Mouse (Mus musculus) adrenal gland, postnatal 36 days (tissue): Measurements from ENCODE around the gene Tmem222. TPM values are rescaled to one million over a fixed set of nuclear protein-coding genes. Genes with fewer than 3 reads are reported as not detected.

Experiments
- DNase-seq, 2 experiments: peaks; one replicate each; pipeline ENCODE4 v3.0.0; 2021; ENCODE audit warnings: mixed read lengths in 1 of 2
- long read RNA-seq, 2 experiments: library from polyadenylated mRNA; stranded (forward); transcript quantifications; one replicate each; pipeline ENCODE4 v2.0.0; 2021; ENCODE audit warnings: borderline sequencing depth in 2 of 2
- total RNA-seq, 2 experiments: library from RNA; stranded (reverse); gene quantifications; 2 replicates each; pipeline ENCODE4 v1.2.3; 2021

The Tmem222 gene
- 10 to 100 TPM; 64.0 to 74.4 TPM for total RNA-seq
- long read RNA-seq, experiment 1, transcript Tmem222-201 (6 exons, 1,484 nt) = major isoform, 79 of 87 reads
- long read RNA-seq, experiment 1, partial matches to known transcripts = 1 of 87 reads
- long read RNA-seq, experiment 1, other reads (novel, unspliced or antisense) = 3 of 87 reads
- long read RNA-seq, experiment 2, transcript Tmem222-201 (6 exons, 1,484 nt) = major isoform, 36 of 40 reads
- long read RNA-seq, experiment 2, partial matches to known transcripts = 2 of 40 reads
- long read RNA-seq, experiment 2, other reads (novel, unspliced or antisense) = 2 of 40 reads

DNA sequence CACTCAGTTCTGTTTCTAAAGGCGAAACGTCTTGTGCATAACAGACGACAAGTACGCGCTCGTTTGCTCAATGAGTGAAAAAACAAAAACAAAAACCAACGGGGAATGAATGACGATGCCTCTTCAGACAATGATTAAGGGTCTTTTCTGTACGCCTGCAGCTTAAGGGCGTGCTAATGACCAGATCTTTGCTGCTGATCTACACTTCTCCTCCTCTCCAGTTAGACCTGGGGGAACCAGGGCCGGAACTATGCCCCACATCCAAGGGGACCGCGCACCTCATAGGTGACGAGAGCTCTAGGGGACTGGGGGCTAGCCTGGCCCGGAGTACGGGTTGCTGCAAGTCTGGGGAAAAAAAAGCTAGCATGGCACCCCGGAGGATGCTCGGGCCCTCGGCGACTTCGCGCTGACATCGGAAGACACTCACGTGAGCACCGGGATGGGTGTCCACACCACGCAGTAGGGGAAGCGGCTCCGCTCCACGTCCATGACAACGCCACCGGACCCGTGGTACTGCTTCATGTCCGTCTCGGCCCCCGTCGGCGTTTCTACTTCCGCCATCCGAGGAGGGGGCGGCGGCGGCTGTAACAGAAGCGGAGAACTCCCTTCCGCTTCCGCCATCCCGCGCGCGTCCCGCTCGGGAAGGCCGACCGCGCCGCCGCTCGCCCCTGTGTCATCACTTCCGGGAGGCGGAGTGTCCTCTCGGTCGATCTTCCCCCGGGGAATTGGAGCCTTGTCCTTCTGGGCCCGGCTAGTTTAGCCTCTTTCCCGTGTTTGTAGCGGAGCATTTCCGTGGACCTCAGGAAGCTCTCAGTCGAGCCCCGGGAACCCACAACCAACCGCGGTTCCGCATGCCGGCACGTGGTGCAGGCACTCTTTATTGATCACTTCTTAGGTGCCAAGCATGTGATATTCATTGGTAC, at the start of gene Tmem222:
Gene Tmem222, minus strand, starts transcription at position 689 of the 923 bp plus-strand sequence.
- peak; percentile 96 for DNase-seq

DNA sequence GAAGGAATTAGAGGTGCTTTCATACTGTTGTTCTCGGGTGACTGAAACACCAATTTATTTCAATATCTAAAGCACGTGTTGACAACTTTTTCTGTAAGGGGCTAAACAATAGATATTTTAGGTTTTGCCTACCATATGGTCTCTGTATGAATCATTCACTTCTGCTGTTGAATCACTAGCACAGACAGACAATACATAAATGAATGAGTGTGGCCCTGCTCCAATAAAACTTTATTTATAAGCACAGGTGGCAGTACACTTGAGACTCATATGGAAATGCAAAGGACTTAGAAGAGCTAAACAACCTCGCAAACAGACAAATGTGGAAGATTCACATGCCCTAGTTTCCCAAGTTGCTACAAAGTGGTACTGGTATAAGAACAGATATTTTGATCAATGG, 42.1 kb upstream of the Tmem222 start:
- no peak for DNase-seq

DNA sequence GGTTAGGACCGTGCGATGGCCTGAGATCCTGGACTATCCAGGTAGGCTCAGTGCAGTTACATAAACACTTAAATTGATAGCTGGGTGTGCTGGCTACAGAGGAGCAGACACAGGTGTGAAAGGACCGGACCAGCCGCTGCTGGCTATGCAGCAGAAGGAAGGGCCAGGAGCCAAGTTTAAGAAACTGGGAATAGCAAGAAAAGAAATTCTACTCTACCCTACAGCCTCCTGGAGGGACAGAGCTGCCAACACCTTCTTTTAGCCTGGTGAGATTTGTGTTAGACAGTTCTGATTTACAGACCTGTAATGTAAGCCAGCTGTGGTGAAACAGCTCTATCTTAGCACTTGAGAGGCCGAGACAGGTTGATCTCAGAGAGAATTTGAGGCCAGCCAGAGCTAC, 38.4 kb upstream of the Tmem222 start:
- DNase-seq = no peak

DNA sequence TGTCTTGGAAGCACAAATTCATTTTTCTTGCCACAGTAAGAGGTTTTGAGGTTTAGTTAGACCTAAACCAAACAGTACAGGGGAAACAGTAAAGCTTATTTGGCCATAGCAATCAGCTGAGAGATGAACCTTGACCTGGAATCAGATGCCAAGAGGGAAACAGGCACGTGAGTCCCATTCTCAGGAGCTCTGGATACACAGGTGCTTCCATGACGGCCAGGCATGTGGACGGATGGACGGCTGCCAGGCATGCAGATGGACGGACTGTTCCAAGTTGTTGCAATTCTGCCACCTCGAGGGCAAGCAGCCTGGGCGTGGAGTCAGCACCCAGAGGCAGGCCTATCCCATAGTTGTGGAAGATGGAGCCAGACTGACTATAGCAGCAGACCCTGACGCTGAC, 37.3 kb upstream of the Tmem222 start:
- peak; percentile 44 to 66 for DNase-seq

DNA sequence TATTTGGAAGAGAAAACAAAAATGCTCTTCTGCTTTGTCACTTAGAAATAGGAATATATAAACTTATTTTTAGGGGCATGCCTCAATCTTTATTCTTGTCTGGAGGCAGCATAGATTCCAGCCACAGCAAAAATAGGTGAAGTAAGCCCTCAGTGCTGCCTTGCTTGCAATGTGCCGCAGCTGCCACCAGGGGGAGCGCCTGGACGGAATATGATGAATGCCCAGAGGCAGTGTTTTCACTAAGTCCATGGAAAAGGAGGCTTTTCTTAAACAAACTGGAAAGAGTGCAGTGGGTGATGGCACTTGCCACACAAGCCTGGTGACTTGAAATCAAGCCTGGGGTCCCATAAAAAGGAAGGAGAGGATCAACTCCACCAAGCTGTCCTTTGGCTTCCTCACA, 32.4 kb upstream of the Tmem222 start:
- peak; percentile 91 to 93 for DNase-seq

DNA sequence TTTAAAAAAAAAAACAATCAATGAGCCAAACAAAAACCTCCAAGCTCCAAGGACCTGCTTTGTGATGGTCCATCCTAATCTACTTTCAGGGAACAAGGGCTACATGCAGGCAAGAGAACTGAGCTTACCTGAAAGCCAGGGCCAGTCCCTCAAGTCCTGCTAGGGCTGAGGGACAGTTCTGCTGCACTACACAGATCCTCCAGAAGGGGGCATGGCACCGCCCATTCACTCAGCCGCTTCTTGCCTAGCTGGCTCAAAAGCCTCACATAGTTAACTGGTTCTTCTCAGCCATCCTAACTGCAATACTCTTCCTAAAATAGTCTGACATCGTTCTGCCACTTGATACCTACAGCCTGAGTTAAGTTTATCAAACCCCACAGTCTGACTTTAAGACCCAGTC, 29.7 kb upstream of the Tmem222 start:
- DNase-seq = peak; percentile 61 to 70

DNA sequence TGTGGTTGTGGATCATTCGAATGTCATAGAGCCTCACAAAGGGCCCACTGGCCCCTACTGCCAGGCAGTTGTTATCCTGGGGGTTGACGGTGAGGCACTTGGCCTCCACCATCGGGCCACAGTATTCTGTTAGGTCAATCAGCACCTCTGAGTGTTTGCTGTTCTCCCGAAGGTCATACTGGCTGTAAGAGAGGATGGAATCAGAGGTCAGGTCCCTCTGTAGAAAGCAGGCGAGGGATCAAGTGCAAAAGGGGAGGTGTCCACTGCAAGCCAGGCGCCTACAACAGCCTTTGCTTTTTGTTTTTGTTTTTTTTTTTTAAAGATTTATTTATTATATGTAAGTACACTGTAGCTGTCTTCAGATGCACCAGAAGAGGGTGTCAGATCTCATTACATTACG, 28.2 kb upstream of the Tmem222 start:
- DNase-seq = no peak

DNA sequence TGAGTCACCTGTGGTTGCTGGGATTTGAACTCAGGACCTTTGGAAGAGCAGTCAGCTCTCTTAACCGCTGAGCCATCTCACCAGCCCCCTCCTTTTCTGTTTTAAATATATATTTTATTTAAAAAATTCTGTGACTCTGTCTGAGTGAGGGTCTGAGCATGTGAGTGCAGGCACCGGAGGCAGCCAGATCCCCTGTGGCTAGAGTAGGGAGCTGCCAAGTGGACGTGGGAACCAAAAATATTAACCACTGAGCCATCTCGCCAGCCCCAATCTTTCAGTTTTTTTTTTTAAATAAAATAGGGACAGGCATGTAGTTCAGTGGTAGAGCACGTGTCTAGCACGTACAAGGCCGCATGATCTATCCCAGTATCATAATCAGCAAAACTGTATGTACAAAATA, 27.2 kb upstream of the Tmem222 start:
- no peak for DNase-seq

GRCm38 (mm10) chr4:133302668-133303067, 25.1 kb upstream of the Tmem222 start:
- no peak for DNase-seq

- DNase-seq = peak; percentile 66 to 77
These were observed 24.2 kb upstream of the Tmem222 start for GRCm38 (mm10) chr4:133301802-133302201.

- DNase-seq = no peak
These were observed 22.8 kb upstream of the Tmem222 start for GRCm38 (mm10) chr4:133300421-133300820.

GRCm38 (mm10) chr4:133299701-133300100, 22.1 kb upstream of the Tmem222 start:
- DNase-seq = no peak

DNA sequence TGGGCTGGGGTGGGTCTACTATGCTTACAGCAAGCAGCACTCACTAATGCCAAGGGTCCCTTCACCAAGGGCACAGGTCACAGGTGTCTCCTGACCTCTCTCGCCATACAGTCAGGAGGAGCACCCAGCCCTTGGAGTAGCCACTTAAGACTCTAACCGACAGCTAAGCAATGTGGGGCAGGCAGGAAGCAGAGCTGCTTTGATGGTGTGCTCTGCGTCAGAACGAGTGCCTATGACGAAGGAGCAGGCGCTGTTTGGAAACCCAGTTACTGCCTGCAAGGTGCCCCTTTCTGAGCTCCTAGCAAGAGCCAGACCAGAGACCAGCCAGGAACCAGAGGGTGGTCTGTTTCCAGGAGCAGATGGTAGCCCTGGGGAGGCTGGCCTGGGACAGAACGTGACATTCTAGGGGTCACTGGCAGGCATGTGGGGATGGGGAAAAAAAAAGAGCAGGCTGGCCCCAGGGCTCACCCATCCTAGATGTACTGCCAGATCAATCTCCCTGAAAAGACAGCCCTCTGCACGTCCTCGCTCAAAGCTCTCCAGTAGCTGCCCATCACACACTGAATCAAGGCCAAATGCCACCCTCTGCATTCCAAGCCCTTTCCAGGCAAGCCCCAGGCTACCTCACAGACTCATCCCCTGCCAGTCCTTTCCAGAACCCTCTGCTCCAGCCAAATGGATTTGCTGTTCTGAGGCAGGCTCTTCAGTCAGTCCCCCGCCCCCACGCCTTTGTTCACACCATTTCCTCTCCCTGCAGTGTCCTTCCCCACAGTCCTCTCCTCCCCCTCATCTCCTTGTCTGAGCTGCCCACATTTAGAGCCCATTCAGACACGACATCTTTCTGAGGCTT, 21.1 kb upstream of the Tmem222 start:
- peak; percentile 39 to 48 for DNase-seq

DNA sequence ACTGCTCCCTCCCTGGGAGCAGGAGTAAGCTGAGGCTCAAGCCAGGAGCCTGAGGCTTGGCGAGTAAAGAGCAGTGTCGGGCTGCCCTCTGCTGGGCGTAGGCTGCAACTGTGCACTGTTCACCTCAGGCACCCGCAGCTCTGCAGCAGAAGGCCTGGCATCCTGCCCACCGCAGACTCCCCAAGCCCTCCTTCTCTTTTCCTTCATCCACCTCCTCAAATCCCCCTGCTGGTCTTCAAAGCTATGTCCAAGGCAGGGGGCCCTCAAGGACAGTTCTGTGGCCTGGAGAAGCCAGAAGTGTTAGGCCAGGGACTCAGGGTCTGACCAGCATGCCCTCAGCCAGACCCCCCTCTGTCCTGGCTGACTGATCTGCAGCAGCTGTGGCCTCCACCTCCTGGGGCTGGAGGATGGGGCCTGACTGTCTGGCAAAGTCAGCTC, 20.2 kb upstream of the Tmem222 start:
- peak; percentile 83 to 89 for DNase-seq

GRCm38 (mm10) chr4:133297360-133297759, 19.8 kb upstream of the Tmem222 start:
- DNase-seq = peak; percentile 22 to 41

GRCm38 (mm10) chr4:133294084-133294483, 16.5 kb upstream of the Tmem222 start:
- no peak for DNase-seq

DNA sequence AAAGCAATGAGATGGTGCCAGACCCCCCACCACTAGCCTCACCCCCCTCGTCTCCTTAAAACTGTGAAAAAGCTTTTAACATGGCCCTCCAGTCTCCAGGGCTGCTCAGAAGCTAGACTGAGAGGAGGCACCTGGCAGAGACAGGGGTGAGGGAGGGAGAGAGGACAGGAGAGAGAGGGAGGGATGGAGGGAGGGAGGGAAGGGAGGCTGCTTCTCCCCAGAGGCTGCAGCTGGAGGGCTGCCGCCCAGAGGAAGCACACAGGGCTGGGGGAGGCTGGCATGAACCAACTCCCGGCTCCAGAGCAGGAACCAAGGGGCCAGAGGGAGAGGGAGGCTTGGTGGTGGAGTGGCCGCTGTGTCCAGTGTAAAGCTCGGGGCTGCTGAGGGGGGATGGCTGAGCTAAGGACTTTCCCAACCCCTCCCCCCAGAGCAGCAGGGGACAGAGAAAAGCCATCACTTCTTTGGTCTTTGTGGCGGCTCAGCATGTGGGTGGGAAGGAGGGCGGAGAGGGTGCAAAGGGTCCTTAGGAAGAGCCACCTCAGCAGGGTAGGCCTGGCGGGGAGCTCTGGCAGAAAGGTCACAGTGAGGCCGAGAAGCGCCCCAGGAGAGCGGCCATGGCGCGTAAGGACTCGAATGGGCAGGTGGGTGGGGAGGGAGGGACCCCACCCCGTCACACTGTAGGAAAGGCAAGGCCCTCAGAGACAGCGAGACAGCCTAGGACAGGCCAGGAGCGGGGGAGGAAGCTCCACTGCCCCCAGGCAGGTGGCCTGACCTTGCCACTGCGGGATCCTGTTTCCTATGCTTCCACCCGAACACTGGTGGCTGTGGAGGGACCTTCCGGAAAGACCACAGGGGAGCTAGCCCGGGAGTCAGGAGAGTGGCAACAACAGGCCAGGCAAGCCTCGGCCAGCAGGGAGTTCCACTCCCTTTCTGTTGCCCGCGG, 15.6 kb upstream of the Tmem222 start:
- DNase-seq = no peak

DNA sequence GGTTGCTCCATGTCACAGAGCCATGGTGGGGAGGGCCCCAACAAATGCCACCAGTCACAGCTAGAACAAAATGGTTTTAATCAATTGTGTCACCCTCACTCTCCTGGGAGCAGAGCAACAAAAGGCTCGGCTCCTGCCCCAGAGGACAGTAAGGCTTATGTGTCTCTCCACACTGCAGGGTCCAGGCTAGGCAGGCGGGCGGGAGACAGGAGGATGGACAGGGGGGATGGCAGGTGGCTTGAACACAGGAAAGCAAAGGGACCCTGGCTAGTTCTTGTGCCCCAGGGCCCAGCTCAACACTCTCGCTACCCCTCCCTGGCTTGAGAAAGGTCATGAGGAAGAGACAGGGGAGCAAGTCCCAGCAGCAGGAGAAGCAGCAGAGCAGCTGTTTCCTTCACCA, 14.8 kb upstream of the Tmem222 start:
- DNase-seq = no peak

GRCm38 (mm10) chr4:133291255-133291654, 13.7 kb upstream of the Tmem222 start:
- DNase-seq = no peak

DNA sequence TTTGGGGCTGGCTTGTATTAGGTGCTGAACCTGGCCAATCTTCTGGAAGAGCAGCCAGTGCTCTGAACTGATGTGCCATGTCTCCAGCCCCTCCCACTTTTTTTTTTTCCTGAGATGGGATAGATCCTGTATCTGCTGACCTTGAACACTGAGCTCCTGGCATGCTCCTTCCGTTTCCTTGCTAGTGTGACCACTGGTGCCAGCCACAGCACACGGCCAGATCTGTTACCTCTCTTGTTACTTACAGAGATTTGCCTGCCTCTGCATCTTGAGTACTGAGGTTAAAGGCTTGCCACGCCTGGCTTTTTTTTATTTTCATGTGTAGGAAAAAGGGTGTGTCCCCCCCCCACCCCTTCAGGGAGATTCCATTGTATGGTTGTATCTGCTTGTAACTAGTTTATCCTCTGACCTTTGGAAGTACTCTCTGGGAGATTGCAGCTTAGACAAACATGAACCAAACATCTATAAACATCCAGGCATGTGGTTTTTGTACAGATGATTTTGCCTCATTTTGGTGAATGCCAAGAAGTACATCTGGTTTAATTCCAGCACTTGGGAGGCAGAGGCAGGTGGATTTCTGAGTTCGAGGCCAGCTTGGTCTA, 9.0 kb upstream of the Tmem222 start:
- DNase-seq = no peak

- DNase-seq = no peak
These were observed 8.4 kb upstream of the Tmem222 start for GRCm38 (mm10) chr4:133285950-133286349.
